14 mouse cellular contexts compared by ENCODE assay signal in the genomic region with DNA sequence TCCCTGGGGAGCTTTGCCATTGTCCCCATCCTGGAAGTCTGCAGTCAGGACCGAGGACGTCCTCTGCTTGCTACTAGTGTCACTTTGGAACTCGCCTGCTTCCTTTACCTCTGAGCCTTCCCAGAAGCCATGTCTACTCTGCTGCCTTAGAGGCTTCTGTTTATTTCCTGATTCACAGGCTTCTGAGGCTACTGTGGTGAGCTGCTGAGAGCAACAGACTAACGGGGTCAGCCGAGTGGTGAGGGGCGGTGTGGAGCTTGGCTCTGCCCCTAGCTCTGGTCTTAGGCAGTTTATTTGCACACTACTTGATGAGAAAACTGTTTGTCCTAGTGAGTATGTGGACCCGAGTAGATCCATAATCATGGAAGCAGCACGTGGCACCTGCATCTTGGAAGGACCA.
"Had no signal": no experiment of that assay in that cellular context is flagged by ENCODE, and none has a peak within 500 bp of the region (broad histone marks: within the 10 kb centered on the region; RNA-seq: fewer than 3 reads in every experiment).

No protein-coding gene starts in this region.

- ATAC-seq: intestine, postnatal 0 days had no signal

- H3K9me3 ChIP-seq: liver, embryonic 13.5 days; stomach, embryonic 15.5 days had no signal

- H3K4me3 ChIP-seq: left cerebral cortex, adult 2 months; liver, embryonic 13.5 days; stomach, embryonic 15.5 days had no signal

- H3K9ac ChIP-seq: liver, embryonic 13.5 days; lung, embryonic 14.5 days; stomach, embryonic 15.5 days had no signal

- H3K4me2 ChIP-seq: liver, embryonic 13.5 days; lung, embryonic 14.5 days; midbrain, embryonic 11.5 days; stomach, embryonic 15.5 days had no signal

- DNase-seq: layer of hippocampus, postnatal 36 days; liver, embryonic 13.5 days; lung, embryonic 14.5 days; midbrain, embryonic 14.5 days; retina, postnatal 1 day; right cerebral cortex, postnatal 25 days; spleen, adult 18-20 months; thymus, postnatal 25 days had no signal

- H3K27ac ChIP-seq: kidney, postnatal 0 days; left cerebral cortex, adult 2 months; liver, embryonic 13.5 days; macrophage; stomach, embryonic 15.5 days had no signal

- H3K36me3 ChIP-seq: liver, embryonic 13.5 days; stomach, embryonic 15.5 days had no signal

- H3K27me3 ChIP-seq: liver, embryonic 13.5 days; stomach, embryonic 15.5 days had no signal
